Mouse (Mus musculus) frontal cortex, postnatal 36 days (tissue): Measurements from ENCODE around the gene Hist1h1d.
"Not testable (repeated sequence)": the region's sequence is repeated elsewhere in the genome, so short reads cannot be mapped to it uniquely, and the experiment has no call there.

Source experiments
- DNase-seq, 2 experiments: peaks; one replicate each; pipeline ENCODE4 v3.0.0; 2022; ENCODE audit warnings: low spot score in 2 of 2

Gene Hist1h1d

GRCm38 (mm10) chr13:23572218-23573033 lies 19.4 kb downstream of the Hist1h1d start:
- DNase-seq: no peak

- not testable (repeated sequence) for DNase-seq
Observed at GRCm38 (mm10) chr13:23573034-23573897, 20.2 kb downstream of the Hist1h1d start.

- peak; percentile 88 to 98 for DNase-seq
Observed at GRCm38 (mm10) chr13:23573898-23574524, 20.9 kb downstream of the Hist1h1d start, which contains the start of the genes Hist1h2bf and Hist1h2ad. Gene Hist1h2bf (minus strand): TSS chr13:23574196. Gene Hist1h2ad (plus strand): TSS chr13:23574381.

- DNase-seq: not testable (repeated sequence)
Observed at GRCm38 (mm10) chr13:23574546-23575170, 21.6 kb downstream of the Hist1h1d start.

DNA sequence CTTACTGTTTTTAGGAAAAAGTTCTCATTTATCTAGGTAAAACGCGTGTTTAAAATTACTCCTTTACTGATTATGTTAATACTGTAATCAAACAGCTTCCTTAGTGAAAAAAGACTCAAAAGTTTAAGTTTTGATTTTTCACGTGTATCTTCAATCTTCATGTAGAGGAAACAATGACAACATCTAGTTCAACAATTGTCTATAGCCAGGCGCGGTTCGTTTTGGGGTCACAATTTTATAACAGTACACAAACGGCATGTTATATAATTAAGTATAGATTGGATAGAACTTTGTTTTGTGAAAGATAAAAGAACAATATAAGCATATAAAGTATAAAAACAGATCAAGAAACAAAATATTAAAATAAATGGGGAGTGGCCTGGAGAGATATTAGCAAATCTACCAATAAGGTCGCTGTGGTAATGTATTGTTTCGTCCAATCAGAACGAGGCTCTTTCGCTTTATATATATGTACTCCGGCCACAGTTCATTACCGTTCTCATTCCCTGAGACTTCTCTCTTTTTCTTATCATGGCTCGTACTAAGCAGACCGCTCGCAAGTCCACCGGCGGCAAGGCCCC lies 22.3 kb downstream of the Hist1h1d start, which contains the start of gene Hist1h3d:
Gene Hist1h3d (plus strand): TSS at position 493 of the 581 bp plus-strand sequence.
- DNase-seq: peak; percentile 65 to 87

- DNase-seq: peak in 1 of 2 experiments; percentile 35
Observed at GRCm38 (mm10) chr13:23575864-23576313, 22.8 kb downstream of the Hist1h1d start.

GRCm38 (mm10) chr13:23576351-23576881 lies 23.4 kb downstream of the Hist1h1d start:
- no peak for DNase-seq

GRCm38 (mm10) chr13:23576906-23577639 lies 24.0 kb downstream of the Hist1h1d start:
- DNase-seq: no peak

GRCm38 (mm10) chr13:23577835-23578234 lies 24.8 kb downstream of the Hist1h1d start:
- DNase-seq: no peak

DNA sequence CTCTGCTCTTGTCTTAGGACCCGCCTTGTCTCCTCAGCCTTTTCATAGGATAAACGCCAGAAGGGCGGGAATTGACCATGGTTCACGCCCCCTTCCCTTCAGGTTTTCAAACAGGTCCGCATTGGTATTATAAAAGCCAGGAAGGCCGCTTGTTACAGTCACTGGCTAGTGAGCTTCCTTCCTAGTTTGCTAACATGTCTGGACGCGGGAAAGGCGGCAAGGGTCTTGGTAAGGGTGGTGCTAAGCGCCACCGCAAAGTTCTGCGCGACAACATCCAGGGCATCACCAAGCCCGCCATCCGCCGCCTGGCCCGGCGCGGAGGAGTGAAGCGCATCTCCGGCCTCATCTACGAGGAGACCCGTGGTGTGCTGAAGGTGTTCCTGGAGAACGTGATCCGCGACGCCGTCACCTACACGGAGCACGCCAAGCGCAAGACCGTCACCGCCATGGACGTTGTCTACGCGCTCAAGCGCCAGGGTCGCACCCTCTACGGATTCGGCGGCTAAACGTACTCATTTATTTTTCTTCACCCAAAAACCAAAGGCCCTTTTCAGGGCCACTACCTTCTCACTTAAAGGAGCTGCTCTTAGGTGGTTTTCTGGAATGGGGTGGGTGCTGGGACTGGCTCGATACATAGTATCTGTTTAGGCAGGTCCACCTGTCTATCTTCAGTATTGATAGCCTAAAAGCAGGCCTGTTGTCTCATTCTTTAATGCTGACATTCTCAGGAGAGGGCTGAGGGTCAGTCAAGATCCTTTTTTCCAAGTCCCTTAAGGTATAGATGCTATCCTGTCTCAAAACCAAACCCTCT lies 28.6 kb downstream of the Hist1h1d start, which contains the start of gene Hist1h4d:
Gene Hist1h4d (plus strand): TSS at position 191 of the 811 bp plus-strand sequence.
- peak; percentile 99 to 100 for DNase-seq

DNA sequence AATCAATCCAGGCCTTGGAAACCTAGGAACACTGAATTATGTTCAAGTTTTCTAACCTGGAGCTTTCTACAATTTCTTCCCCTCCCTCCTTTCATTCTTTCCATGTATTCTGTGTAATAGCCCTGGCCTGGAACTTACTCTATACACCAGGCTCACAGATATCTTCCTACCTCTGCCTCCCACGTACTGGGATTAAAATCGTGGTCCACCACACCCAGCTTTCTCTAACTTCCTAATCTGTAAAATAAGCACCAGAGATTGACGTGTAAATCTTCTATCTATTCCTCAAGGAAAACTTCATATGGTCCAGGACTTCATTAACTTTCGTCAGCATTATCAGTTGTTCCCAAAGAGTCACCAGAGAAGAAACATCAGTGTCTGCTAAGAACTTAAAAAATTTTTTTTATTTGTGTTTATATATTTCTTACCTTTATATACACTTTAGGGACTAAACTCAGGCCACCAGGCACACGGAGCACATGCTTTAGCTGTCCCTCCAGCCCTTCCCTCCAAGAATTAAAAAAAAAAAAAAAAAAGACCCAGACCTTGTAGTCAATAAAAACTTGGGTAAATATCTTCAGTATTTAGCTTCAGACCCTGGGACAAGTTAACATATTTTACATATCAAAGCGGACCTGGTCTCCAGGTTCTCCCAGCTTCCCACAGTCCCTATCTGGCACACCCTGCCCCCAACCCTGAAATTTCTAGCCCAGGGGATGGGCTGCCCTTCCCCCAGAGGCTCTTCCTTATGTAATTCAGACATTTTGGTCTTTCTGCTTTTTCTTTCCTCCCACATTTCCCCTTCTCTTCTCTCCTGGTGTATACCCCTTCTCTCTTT lies 29.4 kb downstream of the Hist1h1d start:
- DNase-seq: no peak

DNA sequence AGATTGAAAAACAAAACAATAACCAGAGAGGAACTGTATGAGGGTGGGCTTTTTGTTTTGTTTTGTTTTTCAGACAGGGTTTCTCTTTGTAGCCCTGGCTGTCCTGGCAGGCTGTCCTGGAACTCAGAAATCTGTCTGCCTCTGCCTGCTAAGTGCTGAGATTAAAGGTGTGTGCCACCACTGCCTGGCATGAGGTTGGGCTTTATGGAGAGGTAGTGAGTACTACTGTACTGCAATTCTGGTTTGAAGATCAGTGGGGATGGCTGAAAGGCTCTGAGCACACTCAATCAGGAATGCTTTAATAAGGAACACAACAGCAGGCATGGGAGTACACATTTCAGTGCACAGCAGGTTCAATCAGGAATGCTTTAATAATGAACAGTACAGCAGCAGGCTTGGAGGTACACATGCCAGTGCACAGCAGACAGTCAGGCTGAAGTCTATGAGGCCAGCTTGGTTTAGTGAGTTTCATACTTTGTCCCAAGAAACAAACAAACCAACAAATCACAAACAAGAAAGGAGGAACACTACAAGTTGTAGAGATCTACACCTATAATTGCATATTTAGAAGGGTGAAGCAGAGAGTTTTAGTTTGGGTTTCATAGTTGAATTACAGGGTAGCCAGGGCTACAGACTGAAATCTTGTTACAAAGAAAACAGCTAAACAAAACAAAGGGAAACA lies 30.5 kb downstream of the Hist1h1d start:
- no peak for DNase-seq

DNA sequence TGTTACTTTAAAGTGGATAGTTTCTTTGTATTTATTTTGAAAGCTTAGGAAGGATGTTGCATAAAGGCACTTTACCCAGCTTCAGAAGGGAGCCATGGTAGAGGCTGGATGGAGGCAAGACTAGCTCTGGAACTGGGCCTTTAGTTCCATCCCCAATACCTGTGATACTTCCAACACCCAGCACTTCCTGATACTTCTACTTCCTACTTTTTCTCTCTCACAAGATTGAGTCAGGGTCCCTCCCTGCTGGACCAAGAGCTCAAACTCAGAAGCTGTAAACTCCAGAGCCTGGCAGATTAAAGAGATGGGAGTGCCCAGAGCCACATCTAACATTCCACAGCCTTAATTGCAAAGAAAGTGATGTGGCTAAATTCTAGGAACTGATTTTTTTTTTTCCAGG lies 31.3 kb downstream of the Hist1h1d start:
- no peak for DNase-seq

- DNase-seq: peak; percentile 71 to 81
Observed at GRCm38 (mm10) chr13:23585029-23585441, 32.0 kb downstream of the Hist1h1d start.

DNA sequence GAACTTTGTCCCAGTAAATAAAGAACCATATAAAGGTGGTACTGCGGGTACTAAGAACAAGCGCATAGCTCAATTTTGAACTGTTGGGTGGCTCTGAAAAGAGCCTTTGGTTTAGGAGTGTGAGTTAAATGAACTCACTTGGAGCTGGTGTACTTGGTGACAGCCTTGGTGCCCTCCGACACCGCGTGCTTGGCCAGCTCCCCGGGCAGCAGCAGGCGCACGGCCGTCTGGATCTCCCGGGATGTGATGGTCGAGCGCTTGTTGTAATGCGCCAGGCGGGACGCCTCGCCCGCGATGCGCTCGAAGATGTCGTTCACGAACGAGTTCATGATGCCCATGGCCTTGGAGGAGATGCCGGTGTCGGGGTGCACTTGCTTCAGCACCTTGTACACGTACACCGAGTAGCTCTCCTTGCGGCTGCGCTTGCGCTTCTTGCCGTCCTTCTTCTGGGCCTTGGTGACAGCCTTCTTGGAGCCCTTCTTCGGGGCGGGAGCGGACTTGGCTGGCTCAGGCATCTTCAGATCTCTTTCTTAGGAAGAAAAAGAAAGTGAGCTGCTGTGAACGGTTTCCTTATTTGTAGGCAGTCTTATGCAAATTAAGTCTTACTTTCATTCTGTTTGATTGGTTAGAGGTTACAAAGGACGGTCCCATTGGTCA lies 32.5 kb downstream of the Hist1h1d start:
- peak; percentile 69 to 89 for DNase-seq

DNA sequence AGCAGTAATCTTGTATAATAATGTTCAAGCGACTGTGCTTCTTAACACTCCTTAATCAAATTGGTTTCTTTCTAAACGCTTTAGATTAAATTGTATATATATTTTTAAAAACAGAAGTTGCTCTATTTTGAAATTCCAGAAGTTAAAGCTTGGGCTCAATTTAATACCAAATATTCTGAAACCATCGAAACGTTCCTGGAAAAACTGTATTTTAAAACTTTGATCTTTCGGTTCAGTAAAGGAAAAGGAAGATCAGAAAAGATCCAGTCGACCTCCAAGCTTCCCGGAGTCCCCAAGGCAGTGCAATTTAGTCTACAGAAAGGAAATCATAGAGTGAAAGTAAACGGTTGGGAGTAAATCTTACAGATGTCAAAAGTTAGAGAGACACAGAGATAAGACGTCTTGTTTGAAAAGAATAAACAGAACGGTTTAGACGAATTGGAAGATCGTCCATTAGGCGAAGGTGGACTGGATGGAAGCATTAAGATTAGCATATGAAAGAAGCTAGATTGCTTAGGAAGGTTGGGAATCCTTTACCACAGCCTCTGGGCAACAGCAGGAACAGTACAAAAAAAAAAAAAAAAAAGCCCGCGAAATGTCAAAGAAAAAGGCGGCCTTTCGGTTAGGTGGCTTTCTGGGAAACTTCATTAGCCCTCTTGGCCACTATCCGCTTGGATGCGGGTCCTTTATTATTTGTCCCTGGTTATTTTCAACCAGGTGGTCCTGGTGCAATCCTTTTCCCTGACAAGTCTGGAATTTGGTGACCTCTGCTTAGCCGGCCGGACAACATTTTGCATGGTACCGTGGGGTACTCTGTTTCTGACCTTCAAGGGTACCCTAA lies 33.3 kb downstream of the Hist1h1d start:
- DNase-seq: no peak
